Mouse (Mus musculus) lung, embryonic 16.5 days (tissue): Measurements from ENCODE around the gene Ptgis. TPM values are rescaled to one million over a fixed set of nuclear protein-coding genes. Genes with fewer than 3 reads are reported as not detected.

ENCODE experiments used
- ATAC-seq: fragments of 200-750 bp; cut with Nextera tagmentation; 2 replicates; pipeline ENCODE4 v1.8.0; 2017; ENCODE audit warnings: low read depth, mild to moderate bottlenecking, moderate library complexity
- H3K27ac ChIP-seq: fragments of 300-500 bp; sonication (generic); 2 replicates; pipeline ENCODE4 v1.5.1; 2014; ENCODE audit warnings: mild to moderate bottlenecking, control low read depth, low read length
- H3K27me3 ChIP-seq: fragments of 300-500 bp; sonication (generic); 2 replicates; pipeline ENCODE4 v1.6.1; 2014; ENCODE audit warnings: low read depth, low read length, mixed read lengths; ENCODE audit not compliant: control insufficient read depth, insufficient read depth
- H3K36me3 ChIP-seq: fragments of 300-500 bp; sonication (generic); 2 replicates; pipeline ENCODE4 v1.6.1; 2014; ENCODE audit warnings: low read length; ENCODE audit not compliant: control insufficient read depth, insufficient read depth
- H3K4me1 ChIP-seq: fragments of 300-500 bp; sonication (generic); replicated peaks from 2 replicates; pipeline ENCODE4 v1.6.1; 2014; ENCODE audit warnings: low read length, mixed read lengths; ENCODE audit not compliant: control insufficient read depth, insufficient read depth
- H3K4me2 ChIP-seq: fragments of 300-500 bp; sonication (generic); 2 replicates; pipeline ENCODE4 v1.6.1; 2014; ENCODE audit warnings: low read depth, low read length, control low read depth
- H3K4me3 ChIP-seq: fragments of 300-500 bp; sonication (generic); 2 replicates; pipeline ENCODE4 v1.5.1; 2014; ENCODE audit warnings: mild to moderate bottlenecking, low read length, control low read depth
- H3K9ac ChIP-seq: fragments of 300-500 bp; sonication (generic); 2 replicates; pipeline ENCODE4 v1.6.1; 2014; ENCODE audit warnings: low read length, control low read depth
- H3K9me3 ChIP-seq: fragments of 300-500 bp; sonication (generic); 2 replicates; pipeline ENCODE4 v1.6.1; 2016; ENCODE audit warnings: low read length; ENCODE audit not compliant: control insufficient read depth
- WGBS: fragments of 180-500 bp; shearing (Covaris S2); extraction: QIAGEN DNeasy Blood & Tissue Kit; methylation state at CpG from one replicate; pipeline ENCODE4 v1.1.7; 2014; 5-methylcytosine and 5-hydroxymethylcytosine counted together
- polyA plus RNA-seq: library from polyadenylated mRNA; unstranded; fragments of >200 nt; fragmentation: Nextera tagmentation; extraction: Ambion mirVana; gene quantifications from 2 replicates; pipeline ENCODE4 v1.2.1, GENCODE M21; 2015

The Ptgis gene
- polyA plus RNA-seq, 1 experiment from 2014 or later, result 14.4 TPM

GRCm38 (mm10) chr2:167144439-167145307, 95.7 kb downstream of the Ptgis start:
- no peaks in the 10 kb centered on the region for H3K27me3 ChIP-seq
- H3K4me2 ChIP-seq, result no peak overlapping the region
- H3K27ac ChIP-seq, result no peak overlapping the region

GRCm38 (mm10) chr2:167143914-167144313, 96.5 kb downstream of the Ptgis start:
- 65% methylated on average over 2 of the region's 2 CpGs for WGBS
- H3K4me2 ChIP-seq, result no peak overlapping the region
- no peaks in the 10 kb centered on the region for H3K4me1 ChIP-seq
- H3K9ac ChIP-seq, result no peak overlapping the region
- H3K27me3 ChIP-seq, result no peaks in the 10 kb centered on the region
- ATAC-seq, result no peak
- no peaks in the 10 kb centered on the region for H3K9me3 ChIP-seq
- no peak overlapping the region for H3K4me3 ChIP-seq
- no peak overlapping the region for H3K27ac ChIP-seq
- H3K36me3 ChIP-seq, result no peaks in the 10 kb centered on the region

More at GRCm38 (mm10) chr2:167144439-167145307, 95.7 kb downstream of the Ptgis start:
- Histone ChIP-seq H3K4me1 (no peaks in the 10 kb centered on the region), H3K4me3 (no peak overlapping the region), H3K9ac (no peak overlapping the region), H3K9me3 (no peaks in the 10 kb centered on the region), H3K36me3 (no peaks in the 10 kb centered on the region)
- ATAC-seq, result no peak
- 13% methylated on average over 14 of the region's 14 CpGs for WGBS

GRCm38 (mm10) chr2:167142282-167142681, 98.1 kb downstream of the Ptgis start:
- no peaks in the 10 kb centered on the region for H3K27me3 ChIP-seq
- H3K4me1 ChIP-seq, result no peaks in the 10 kb centered on the region
- H3K27ac ChIP-seq, result no peak overlapping the region
- H3K4me2 ChIP-seq, result no peak overlapping the region
- 90% methylated on average over 3 of the region's 3 CpGs for WGBS
- no peaks in the 10 kb centered on the region for H3K9me3 ChIP-seq
- H3K4me3 ChIP-seq, result no peak overlapping the region
- H3K36me3 ChIP-seq, result no peaks in the 10 kb centered on the region
- ATAC-seq, result no peak
- no peak overlapping the region for H3K9ac ChIP-seq

DNA sequence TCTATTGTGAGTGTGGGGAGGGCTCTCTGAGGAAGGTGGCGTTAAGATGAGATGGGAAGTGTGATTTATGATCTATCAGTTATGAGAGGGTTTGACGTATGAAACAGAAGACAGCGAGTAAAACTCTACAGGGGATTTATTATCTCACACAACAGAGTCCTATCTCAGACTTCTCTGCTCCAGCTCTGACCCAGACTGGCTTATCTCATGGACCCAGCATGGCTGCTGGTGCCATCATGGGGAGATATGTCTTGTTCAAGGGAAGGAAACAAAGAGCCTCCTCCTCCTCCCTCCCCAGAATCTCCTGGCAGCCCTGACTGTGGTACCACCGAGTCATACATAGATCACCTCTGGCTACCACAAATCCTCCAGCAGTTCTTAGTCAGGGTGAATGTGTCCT, 98.6 kb downstream of the Ptgis start:
- WGBS, result 70% methylated on average over 4 of the region's 4 CpGs
- H3K9ac ChIP-seq, result no peak overlapping the region
- no peaks in the 10 kb centered on the region for H3K36me3 ChIP-seq
- H3K4me1 ChIP-seq, result no peaks in the 10 kb centered on the region
- H3K27ac ChIP-seq, result no peak overlapping the region
- no peaks in the 10 kb centered on the region for H3K27me3 ChIP-seq
- no peak for ATAC-seq
- no peak overlapping the region for H3K4me3 ChIP-seq
- no peaks in the 10 kb centered on the region for H3K9me3 ChIP-seq
- H3K4me2 ChIP-seq, result no peak overlapping the region

Other genes with a start within 250 kb of the Ptgis start
- gene Stau1, start 244.3 kb downstream of the Ptgis start, polyA plus RNA-seq, result 79.6 and 86.8 TPM in 2 replicates
- gene Ddx27, start 225.4 kb downstream of the Ptgis start, polyA plus RNA-seq, result 40.5 and 43.6 TPM in 2 replicates
- 8.9 and 10.0 TPM in 2 replicates for gene Znfx1, start 177.6 kb downstream of the Ptgis start, polyA plus RNA-seq
- gene Kcnb1, start 50.4 kb downstream of the Ptgis start, polyA plus RNA-seq, result 0.45 and 0.65 TPM in 2 replicates
- 7.3 and 8.3 TPM in 2 replicates for gene B4galt5, start 108.6 kb upstream of the Ptgis start, polyA plus RNA-seq
- 21.3 and 24.0 TPM in 2 replicates for gene Slc9a8, start 181.1 kb upstream of the Ptgis start, polyA plus RNA-seq